Mouse (Mus musculus) kidney, embryonic 16.5 days (tissue): Measurements from ENCODE around the gene Sema4d. TPM values are rescaled to one million over a fixed set of nuclear protein-coding genes. Genes with fewer than 3 reads are reported as not detected.

Source experiments
- ATAC-seq: fragments of 200-750 bp; cut with Nextera tagmentation; 2 replicates; pipeline ENCODE4 v1.8.0; 2017; ENCODE audit warnings: moderate TSS enrichment; ENCODE audit not compliant: low FRiP score, low TSS enrichment
- H3K27ac ChIP-seq: fragments of 300-500 bp; sonication (generic); 2 replicates; pipeline ENCODE4 v1.5.1; 2014; ENCODE audit warnings: low read length
- H3K27me3 ChIP-seq: fragments of 300-500 bp; sonication (generic); 2 replicates; pipeline ENCODE4 v1.6.1; 2014; ENCODE audit warnings: low read length, control low read depth, mixed read lengths; ENCODE audit not compliant: insufficient read depth
- H3K36me3 ChIP-seq: fragments of 300-500 bp; sonication (generic); 2 replicates; pipeline ENCODE4 v1.6.1; 2014; ENCODE audit warnings: low read length, control low read depth, mixed read lengths; ENCODE audit not compliant: insufficient read depth
- H3K4me1 ChIP-seq: fragments of 300-500 bp; sonication (generic); 2 replicates; pipeline ENCODE4 v1.6.1; 2014; ENCODE audit warnings: low read length, control low read depth, mixed read lengths; ENCODE audit not compliant: insufficient read depth
- H3K4me2 ChIP-seq: fragments of 300-500 bp; sonication (generic); replicated peaks from 2 replicates; pipeline ENCODE4 v1.6.1; 2014; ENCODE audit warnings: low read depth, low read length
- H3K4me3 ChIP-seq: fragments of 300-500 bp; sonication (generic); 2 replicates; pipeline ENCODE4 v1.5.1; 2014; ENCODE audit warnings: mild to moderate bottlenecking, low read length
- H3K9ac ChIP-seq: fragments of 300-500 bp; sonication (generic); replicated peaks from 2 replicates; pipeline ENCODE4 v1.6.1; 2014; ENCODE audit warnings: low read length
- H3K9me3 ChIP-seq: fragments of 300-500 bp; sonication (generic); 2 replicates; pipeline ENCODE4 v1.6.1; 2016; ENCODE audit warnings: low read length, control low read depth
- WGBS: fragments of 180-500 bp; shearing (Covaris S2); extraction: QIAGEN DNeasy Blood & Tissue Kit; methylation state at CpG from one replicate; pipeline ENCODE4 v1.1.7; 2014; 5-methylcytosine and 5-hydroxymethylcytosine counted together
- microRNA-seq: library from miRNA; unstranded; fragments of <30 nt; microRNA quantifications from one replicate; pipeline ENCODE4, GENCODE M21; 2016
- polyA plus RNA-seq: library from polyadenylated mRNA; unstranded; fragments of >200 nt; fragmentation: Nextera tagmentation; extraction: Ambion mirVana; gene quantifications from 2 replicates; pipeline ENCODE4 v1.2.1, GENCODE M21; 2015

The Sema4d gene
- polyA plus RNA-seq, 1 experiment from 2014 or later = 29.0 TPM

- no peaks in the 10 kb centered on the region for H3K9me3 ChIP-seq
- no peaks in the 10 kb centered on the region for H3K27me3 ChIP-seq
- WGBS = 49% methylated on average over 20 of the region's 20 CpGs
- H3K4me3 ChIP-seq = peak overlapping the region; percentile 77
- peaks cover 26% of the 10 kb centered on the region for H3K4me1 ChIP-seq
- peak overlapping the region; percentile 77 for H3K27ac ChIP-seq
- ATAC-seq = no peak
- no peaks in the 10 kb centered on the region for H3K36me3 ChIP-seq
- H3K9ac ChIP-seq = peak overlapping the region; percentile 66
- peak overlapping the region; percentile 60 for H3K4me2 ChIP-seq
Observed at GRCm38 (mm10) chr13:51643924-51644828, 149.4 kb downstream of the Sema4d start.

GRCm38 (mm10) chr13:51642171-51642778, 151.3 kb downstream of the Sema4d start:
- peak overlapping the region; percentile 33 for H3K4me2 ChIP-seq
- peak overlapping the region; percentile 17 for H3K27ac ChIP-seq
- 0 out of 2 replicates have a peak overlapping the region, but pooled peaks have one; percentile 26 for H3K9ac ChIP-seq
- ATAC-seq = peak; percentile 12; the same call in 1 of the 2 replicates
- H3K9me3 ChIP-seq = no peaks in the 10 kb centered on the region
- 18% methylated on average over 11 of the region's 11 CpGs for WGBS
- no peaks in the 10 kb centered on the region for H3K36me3 ChIP-seq
- H3K27me3 ChIP-seq = no peaks in the 10 kb centered on the region
- no peak overlapping the region for H3K4me3 ChIP-seq
- H3K4me1 ChIP-seq = peaks cover 12% of the 10 kb centered on the region

GRCm38 (mm10) chr13:51641424-51641823, 152.1 kb downstream of the Sema4d start:
- no peak for ATAC-seq
- no peaks in the 10 kb centered on the region for H3K27me3 ChIP-seq
- WGBS = 86% methylated on average over 3 of the region's 3 CpGs
- H3K4me1 ChIP-seq = peaks cover 6% of the 10 kb centered on the region
- no peak overlapping the region for H3K9ac ChIP-seq
- no peaks in the 10 kb centered on the region for H3K9me3 ChIP-seq
- no peak overlapping the region for H3K4me2 ChIP-seq
- H3K27ac ChIP-seq = no peak overlapping the region
- no peaks in the 10 kb centered on the region for H3K36me3 ChIP-seq
- no peak overlapping the region for H3K4me3 ChIP-seq

GRCm38 (mm10) chr13:51638958-51639357, 154.6 kb downstream of the Sema4d start:
- Histone ChIP-seq H3K36me3 (no peaks in the 10 kb centered on the region), H3K9me3 (no peaks in the 10 kb centered on the region), H3K4me1 (peaks cover 6% of the 10 kb centered on the region), H3K4me2 (no peak overlapping the region), H3K27ac (no peak overlapping the region), H3K4me3 (no peak overlapping the region), H3K27me3 (no peaks in the 10 kb centered on the region), H3K9ac (no peak overlapping the region)
- 88% methylated on average over 4 of the region's 4 CpGs for whole genome bisulfite sequencing
- ATAC-seq = no peak

Small RNA genes lying within 50 kb of the gene (microRNA-seq; reads per million reads assigned to microRNA genes)
- not detected for gene Gm23566

Other genes with a start within 250 kb of the Sema4d start
- 0.14 and 0.31 TPM in 2 replicates for gene Shc3, start 224.3 kb downstream of the Sema4d start, polyA plus RNA-seq
- 348 and 370 TPM in 2 replicates for gene Cks2, start 148.5 kb downstream of the Sema4d start, polyA plus RNA-seq
- 32.9 and 37.1 TPM in 2 replicates for gene Secisbp2, start 142.1 kb downstream of the Sema4d start, polyA plus RNA-seq
- gene Gadd45g, start 52.9 kb upstream of the Sema4d start, polyA plus RNA-seq = 45.8 and 48.5 TPM in 2 replicates